Mouse (Mus musculus) layer of hippocampus, adult 2 months (tissue): Measurements from ENCODE around the gene Emc10. TPM values are rescaled to one million over a fixed set of nuclear protein-coding genes. Genes with fewer than 3 reads are reported as not detected.
A peak's percentile ranks its signal among the peaks of the same experiment; 100 is the strongest.

Source experiments
- DNase-seq, 2 experiments: peaks; one replicate each; pipeline ENCODE4 v3.0.0; 2022; ENCODE audit warnings: low spot score in 2 of 2
- H3K27ac ChIP-seq: fragments of 200-600 bp; 2 replicates; pipeline ENCODE4 v1.8.1; 2022
- H3K4me3 ChIP-seq: fragments of 200-600 bp; 2 replicates; pipeline ENCODE4 v1.8.1; 2022; ENCODE audit warnings: mild to moderate bottlenecking
- CTCF ChIP-seq: fragments of 200-600 bp; conservative IDR thresholded peaks from 2 replicates; pipeline ENCODE4 v1.8.1; 2022; ENCODE audit warnings: antibody characterized with exemption, mild to moderate bottlenecking, moderate library complexity
- total RNA-seq, 2 experiments: library from RNA; stranded (reverse); gene quantifications; 2 replicates each; pipeline ENCODE4 v1.2.3; 2021

Gene Emc10
- total RNA-seq, 2 experiments from 2014 or later, result 210 to 220 TPM

DNA sequence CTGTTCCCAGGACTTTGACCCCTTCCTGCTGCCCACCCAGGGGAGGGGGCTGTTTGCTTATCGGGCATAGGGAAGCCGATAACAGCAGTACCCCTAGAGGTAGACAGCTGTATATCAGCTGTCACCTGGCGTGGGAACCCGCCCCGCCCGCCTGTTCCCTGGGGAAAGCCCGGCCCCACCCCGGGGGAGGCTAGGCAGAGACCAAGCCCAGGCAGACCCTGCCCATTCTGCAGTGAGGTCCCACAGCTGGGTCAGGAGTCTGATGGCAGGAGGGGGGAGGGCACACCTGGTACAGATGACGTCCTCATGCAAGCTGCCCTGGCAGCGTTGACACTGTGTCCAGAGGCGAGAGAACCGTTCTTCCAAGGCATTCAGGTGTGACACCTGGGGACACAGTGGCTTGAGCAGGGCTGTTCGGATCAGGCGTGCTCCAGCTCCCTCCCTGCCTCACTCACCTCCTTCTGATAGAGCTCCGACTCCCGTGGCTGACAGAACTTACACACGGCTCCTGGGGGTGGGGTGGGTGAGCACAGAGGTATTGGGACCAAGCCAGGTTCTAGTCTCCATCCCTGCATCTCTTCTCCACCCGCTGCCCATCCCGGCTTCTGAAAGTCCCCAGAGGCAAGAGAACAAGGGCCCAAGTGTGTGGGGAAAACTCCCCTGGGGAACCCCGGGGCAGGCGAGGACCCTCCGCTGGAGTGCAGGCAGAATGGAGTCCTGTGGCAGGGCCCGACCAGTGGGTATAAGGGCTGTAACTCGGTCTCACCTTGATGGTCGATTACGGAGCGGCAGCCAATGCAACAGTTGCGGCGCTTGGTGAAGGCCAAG, 36.8 kb upstream of the Emc10 start:
- H3K4me3 ChIP-seq, result no peak overlapping the region
- no peak for TF ChIP-seq CTCF
- DNase-seq, result no peak
- no peak overlapping the region for H3K27ac ChIP-seq

DNA sequence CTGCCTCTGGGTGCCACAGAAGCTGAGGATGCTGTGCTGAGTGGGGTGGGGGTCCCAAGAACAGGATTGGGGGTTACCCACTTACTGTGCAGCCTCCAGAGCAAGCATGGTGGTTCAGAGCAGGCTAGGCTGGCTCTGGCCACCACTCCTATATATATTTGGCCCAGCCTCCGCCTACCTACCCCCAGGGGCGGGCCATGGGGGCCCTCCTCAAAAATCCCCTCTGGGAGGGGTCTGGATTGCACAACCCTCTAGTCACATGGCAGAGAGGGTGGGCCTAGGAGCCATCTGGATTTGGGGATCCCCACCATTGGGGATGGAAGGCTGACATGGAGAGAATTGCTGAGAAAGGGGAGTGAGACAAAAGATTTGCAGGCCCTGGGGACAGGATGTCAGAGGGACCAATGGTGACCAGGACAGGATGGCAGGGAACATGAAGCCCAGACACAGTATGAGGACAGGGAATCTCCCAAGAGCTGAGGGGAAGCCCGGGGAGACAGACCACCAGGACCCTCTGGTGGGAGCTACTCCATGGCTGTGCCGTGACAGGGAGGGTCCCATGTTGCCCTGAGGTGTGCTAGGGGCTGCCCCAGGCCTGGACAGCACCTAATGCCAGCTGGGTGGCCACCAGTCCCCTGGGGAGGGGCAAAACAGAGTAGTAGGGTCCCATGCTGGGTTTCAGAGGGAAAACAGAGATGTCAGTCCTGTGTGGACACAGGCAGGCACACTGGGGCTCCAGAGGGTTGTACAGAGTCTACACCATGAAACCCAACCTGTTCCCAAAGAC, 35.8 kb upstream of the Emc10 start, which contains the start of gene Spib:
Gene Spib (minus strand): TSS at position 126 of the 787 bp plus-strand sequence.
- DNase-seq, result no peak
- H3K27ac ChIP-seq, result no peak within 1 kb of the TSS
- no peak within 1 kb of the TSS for H3K4me3 ChIP-seq
- TF ChIP-seq CTCF, result no peak

GRCm38 (mm10) chr7:44531207-44531606, 34.9 kb upstream of the Emc10 start:
- no peak for DNase-seq

GRCm38 (mm10) chr7:44530507-44530906, 34.2 kb upstream of the Emc10 start:
- Histone ChIP-seq H3K4me3 (no peak overlapping the region), H3K27ac (no peak overlapping the region)
- DNase-seq, result no peak
- no peak for TF ChIP-seq CTCF

More at GRCm38 (mm10) chr7:44531207-44531606, 34.9 kb upstream of the Emc10 start:
- TF ChIP-seq CTCF, result no peak
- H3K27ac ChIP-seq, result no peak overlapping the region
- no peak overlapping the region for H3K4me3 ChIP-seq

GRCm38 (mm10) chr7:44529518-44529917, 33.2 kb upstream of the Emc10 start:
- no peak overlapping the region for H3K27ac ChIP-seq
- TF ChIP-seq CTCF, result no peak
- no peak overlapping the region for H3K4me3 ChIP-seq
- DNase-seq, result no peak

- peak; percentile 69 to 78 for DNase-seq
- peak; percentile 87 for TF ChIP-seq CTCF
- Histone ChIP-seq H3K27ac (peak overlapping the region; percentile 89), H3K4me3 (peak overlapping the region; percentile 54)
Measured at GRCm38 (mm10) chr7:44527483-44528398, 31.4 kb upstream of the Emc10 start.

GRCm38 (mm10) chr7:44526414-44527154, 30.3 kb upstream of the Emc10 start:
- DNase-seq, result no peak
- H3K4me3 ChIP-seq, result no peak overlapping the region
- no peak overlapping the region for H3K27ac ChIP-seq
- TF ChIP-seq CTCF, result no peak

DNA sequence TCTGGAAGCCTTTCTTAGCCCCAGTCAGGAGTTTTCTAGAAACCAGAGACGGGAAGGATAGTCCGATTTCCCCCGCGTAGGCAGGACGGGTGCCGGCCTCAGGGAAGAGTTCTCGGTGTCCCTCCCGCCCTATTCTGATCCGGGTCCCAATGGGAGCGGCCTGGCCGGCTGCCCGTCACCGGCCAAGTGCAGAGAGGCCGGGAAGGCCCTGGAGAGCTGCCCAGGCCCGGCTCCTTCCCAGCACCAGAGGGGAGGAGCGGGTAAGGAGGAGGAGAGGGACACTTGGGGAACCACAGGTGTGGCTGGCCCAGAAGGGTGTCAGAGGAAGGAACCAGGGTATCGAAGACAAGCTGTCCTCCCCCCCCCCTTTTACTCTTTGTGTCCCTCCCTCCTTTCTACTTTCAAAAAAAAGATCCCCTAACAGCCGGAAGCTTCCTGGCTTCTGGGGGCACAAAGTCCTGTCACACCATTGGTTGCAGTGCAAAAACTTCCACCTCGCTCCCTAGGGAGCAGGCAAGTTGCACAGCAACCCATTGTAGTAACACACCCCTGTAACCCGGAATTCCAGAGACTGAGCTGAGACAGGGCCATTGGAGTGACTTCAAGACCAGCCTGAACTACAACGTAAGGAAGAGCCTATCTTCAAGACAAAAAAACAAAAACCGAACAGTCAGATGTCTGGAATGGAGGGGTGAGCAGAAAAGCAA, 28.9 kb upstream of the Emc10 start:
- TF ChIP-seq CTCF, result no peak
- Histone ChIP-seq H3K4me3 (peak overlapping the region; percentile 9; the same call in 1 of the 2 replicates), H3K27ac (no peak overlapping the region)
- DNase-seq, result peak; percentile 26 to 48

- Histone ChIP-seq H3K4me3 (peak within 1 kb of the TSS; percentile 9; the same call in 1 of the 2 replicates), H3K27ac (no peak within 1 kb of the TSS)
- no peak for TF ChIP-seq CTCF
- DNase-seq, result no peak
Measured at GRCm38 (mm10) chr7:44524502-44524901, 28.2 kb upstream of the Emc10 start, which contains the start of gene Mybpc2. Mybpc2 (minus strand) TSS chr7:44524656.

- no peak for TF ChIP-seq CTCF
- no peak for DNase-seq
- no peak overlapping the region for H3K27ac ChIP-seq
- H3K4me3 ChIP-seq, result no peak overlapping the region
Measured at GRCm38 (mm10) chr7:44523056-44523455, 26.7 kb upstream of the Emc10 start.

GRCm38 (mm10) chr7:44521710-44522109, 25.4 kb upstream of the Emc10 start:
- Histone ChIP-seq H3K4me3 (no peak overlapping the region), H3K27ac (no peak overlapping the region)
- TF ChIP-seq CTCF, result peak; percentile 85
- peak; percentile 33 to 56 for DNase-seq
